Mouse (Mus musculus): ENCODE measurements at regions not wholly inside any gene's neighbourhood (a gene's known extent, or its start where the extent isn't known, plus 50 kb on each side); places are given as distances from the start of the nearest gene placed in this dataset.

GRCm38 (mm10) chr7:82056551-82057230 is 64.6 kb upstream of the Bnc1 start:
- TF ChIP-seq CTCF (IDR thresholded peaks at IDR 0.05; ENCODE audit: control insufficient read depth, insufficient read depth, insufficient read length) (no peak), MYOG (IDR thresholded peaks at IDR 0.05; ENCODE audit: control insufficient read depth, extremely low read depth, insufficient read length) (no peak)
